Mouse (Mus musculus): Measurements from ENCODE around the gene Adamts16. TPM values are rescaled to one million over a fixed set of nuclear protein-coding genes. Genes with fewer than 3 reads are reported as not detected.

The Adamts16 gene
- polyA plus RNA-seq, 1 experiment: 0.13 TPM

DNA sequence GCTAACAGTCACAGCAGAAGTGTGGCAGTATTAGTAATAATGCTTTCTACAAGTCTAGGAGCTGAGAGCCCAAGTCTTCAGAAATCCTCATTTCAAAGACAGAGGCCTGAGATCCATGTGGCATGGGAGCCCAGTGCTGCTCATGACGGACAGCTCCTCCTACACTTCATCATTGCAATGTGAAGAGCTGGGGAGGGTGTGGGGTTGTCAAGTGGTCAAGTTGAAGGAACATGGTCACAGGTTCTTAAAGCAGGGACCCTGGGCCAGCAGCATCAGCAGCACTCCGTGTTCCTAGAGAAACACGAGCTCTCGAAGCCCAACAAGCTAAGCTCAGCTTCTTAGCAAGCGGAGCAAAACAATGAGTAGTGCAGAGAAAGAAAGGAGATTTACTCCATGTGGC, 155.8 kb downstream of the Adamts16 start:
- 90% methylated on average over 5 of the region's 5 CpGs for WGBS
- H3K36me3 ChIP-seq (ENCODE audit: control insufficient read depth, insufficient read depth, low read length): no peaks in the 10 kb centered on the region
- no peaks in the 10 kb centered on the region for H3K4me1 ChIP-seq (replicated peaks; ENCODE audit: control insufficient read depth, insufficient read depth, low read length)
- TF ChIP-seq CTCF (IDR thresholded peaks at IDR 0.05; ENCODE audit: borderline replicate concordance, control insufficient read depth, extremely low read depth, insufficient read depth, low read length, poor library complexity): no peak
- no peak for TF ChIP-seq POLR2A (IDR thresholded peaks at IDR 0.05; ENCODE audit: control insufficient read depth, extremely low read depth, insufficient read depth, low read length, poor library complexity)
- no peak overlapping the region for H3K4me3 ChIP-seq (ENCODE audit: control insufficient read depth, insufficient read depth, low read length)
- no peak for DNase-seq
- no peak overlapping the region for H3K27ac ChIP-seq (ENCODE audit: control insufficient read depth, insufficient read depth, low read length)
- no peaks in the 10 kb centered on the region for H3K27me3 ChIP-seq (ENCODE audit: control insufficient read depth, insufficient read depth, low read length)

DNA sequence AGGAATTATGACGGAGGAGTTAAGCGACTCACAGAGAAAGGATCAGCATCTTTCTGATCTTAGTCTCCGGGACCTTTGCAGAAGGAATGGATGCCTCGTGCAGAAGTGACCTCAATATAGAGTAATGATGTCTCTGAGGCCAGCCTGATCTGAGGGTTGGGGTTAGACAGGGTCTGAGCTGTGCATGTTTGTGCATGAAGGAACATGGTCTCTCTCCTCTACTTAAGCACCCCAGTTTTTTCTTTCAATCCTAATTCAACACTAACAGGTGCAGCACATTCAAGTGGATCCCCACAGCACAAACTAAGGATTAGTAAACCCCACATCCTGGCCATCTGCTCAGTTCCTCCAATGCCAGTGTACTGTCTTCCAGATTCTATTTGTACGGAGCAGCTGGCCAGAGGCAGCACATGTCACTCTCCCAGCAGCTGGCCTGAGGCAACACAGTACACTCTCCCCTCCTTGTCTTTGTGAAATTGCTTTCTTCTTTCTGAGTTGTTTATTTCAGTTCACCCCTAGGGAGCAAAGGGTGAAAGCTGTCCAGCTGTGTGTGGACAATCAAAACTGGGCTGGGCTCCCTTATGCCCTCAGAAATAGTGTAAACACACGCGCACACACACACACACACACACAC, 156.5 kb downstream of the Adamts16 start:
- Histone ChIP-seq H3K36me3 (ENCODE audit: control insufficient read depth, insufficient read depth, low read length) (no peaks in the 10 kb centered on the region), H3K27ac (ENCODE audit: control insufficient read depth, insufficient read depth, low read length) (no peak overlapping the region), H3K27me3 (ENCODE audit: control insufficient read depth, insufficient read depth, low read length) (no peaks in the 10 kb centered on the region), H3K4me3 (ENCODE audit: control insufficient read depth, insufficient read depth, low read length) (no peak overlapping the region), H3K4me1 (replicated peaks; ENCODE audit: control insufficient read depth, insufficient read depth, low read length) (no peaks in the 10 kb centered on the region)
- WGBS: 91% methylated on average over 7 of the region's 7 CpGs
- no peak for DNase-seq
- TF ChIP-seq CTCF (IDR thresholded peaks at IDR 0.05; ENCODE audit: borderline replicate concordance, control insufficient read depth, extremely low read depth, insufficient read depth, low read length, poor library complexity) (no peak), POLR2A (IDR thresholded peaks at IDR 0.05; ENCODE audit: control insufficient read depth, extremely low read depth, insufficient read depth, low read length, poor library complexity) (no peak)

DNA sequence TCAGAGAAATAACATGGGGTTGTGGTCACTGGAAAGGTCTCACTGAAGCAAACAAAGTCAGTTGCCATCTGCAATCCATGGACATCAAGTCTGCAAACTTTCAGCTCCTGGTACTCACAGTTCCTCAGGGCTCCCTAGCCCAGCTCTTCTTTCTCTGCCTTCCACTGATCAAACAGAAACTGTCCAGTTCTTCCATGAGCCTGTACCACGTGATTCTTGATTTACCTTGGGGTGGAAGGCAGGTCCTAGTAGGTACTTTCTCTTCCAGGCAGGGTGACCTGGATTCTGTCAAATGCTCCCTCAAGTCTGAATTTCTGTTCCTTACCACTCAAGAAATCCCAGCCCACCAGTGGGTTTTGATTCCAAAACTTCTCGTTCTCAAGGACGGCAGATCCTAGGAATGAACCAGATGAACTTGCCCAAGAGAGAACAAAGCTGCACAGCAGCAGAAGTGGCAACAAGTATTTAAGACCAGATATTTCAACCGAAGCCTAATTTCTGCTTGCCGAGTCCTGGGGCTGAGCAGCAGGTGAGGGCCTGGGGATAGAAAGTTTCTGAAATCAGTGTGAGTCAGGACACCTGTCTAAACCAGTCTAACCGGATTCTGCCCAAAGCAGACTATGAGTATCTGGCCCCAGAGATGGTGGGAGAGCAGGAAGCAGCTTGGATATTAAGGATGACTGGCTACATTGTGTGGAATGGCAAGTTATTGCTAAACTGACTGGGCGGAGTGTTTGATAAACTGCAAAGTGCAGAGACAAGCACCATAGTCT, 160.0 kb downstream of the Adamts16 start:
- Histone ChIP-seq H3K36me3 (ENCODE audit: control insufficient read depth, insufficient read depth, low read length) (no peaks in the 10 kb centered on the region), H3K27ac (ENCODE audit: control insufficient read depth, insufficient read depth, low read length) (no peak overlapping the region), H3K4me1 (replicated peaks; ENCODE audit: control insufficient read depth, insufficient read depth, low read length) (no peaks in the 10 kb centered on the region), H3K4me3 (ENCODE audit: control insufficient read depth, insufficient read depth, low read length) (no peak overlapping the region), H3K27me3 (ENCODE audit: control insufficient read depth, insufficient read depth, low read length) (no peaks in the 10 kb centered on the region)
- DNase-seq: no peak
- WGBS: 89% methylated on average over 7 of the region's 7 CpGs
- TF ChIP-seq CTCF (IDR thresholded peaks at IDR 0.05; ENCODE audit: borderline replicate concordance, control insufficient read depth, extremely low read depth, insufficient read depth, low read length, poor library complexity) (no peak), POLR2A (IDR thresholded peaks at IDR 0.05; ENCODE audit: control insufficient read depth, extremely low read depth, insufficient read depth, low read length, poor library complexity) (no peak)

DNA sequence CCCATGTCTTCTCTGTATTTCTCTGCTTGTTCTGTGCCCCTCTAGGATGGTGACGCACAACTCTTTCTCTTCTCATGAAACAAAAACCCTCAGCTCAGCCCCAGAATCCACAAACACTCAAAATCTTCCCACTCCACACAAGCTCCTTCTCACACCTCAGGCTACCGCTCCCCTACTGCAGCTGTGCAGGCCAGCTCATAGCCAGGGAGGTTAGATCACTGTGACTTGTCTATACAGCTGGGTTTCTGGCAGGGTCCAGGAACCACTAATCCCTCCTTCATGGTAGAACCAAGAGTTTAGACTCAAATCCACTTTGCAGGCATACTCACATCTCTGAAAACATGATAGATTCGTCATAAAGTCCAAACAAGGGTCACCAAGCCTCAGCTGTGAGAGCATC, 161.3 kb downstream of the Adamts16 start:
- H3K4me1 ChIP-seq (replicated peaks; ENCODE audit: control insufficient read depth, insufficient read depth, low read length): no peaks in the 10 kb centered on the region
- no peaks in the 10 kb centered on the region for H3K27me3 ChIP-seq (ENCODE audit: control insufficient read depth, insufficient read depth, low read length)
- DNase-seq: no peak
- no peaks in the 10 kb centered on the region for H3K36me3 ChIP-seq (ENCODE audit: control insufficient read depth, insufficient read depth, low read length)
- TF ChIP-seq CTCF (IDR thresholded peaks at IDR 0.05; ENCODE audit: borderline replicate concordance, control insufficient read depth, extremely low read depth, insufficient read depth, low read length, poor library complexity) (no peak), POLR2A (IDR thresholded peaks at IDR 0.05; ENCODE audit: control insufficient read depth, extremely low read depth, insufficient read depth, low read length, poor library complexity) (no peak)
- WGBS: 90% methylated on average over 3 of the region's 3 CpGs
- H3K4me3 ChIP-seq (ENCODE audit: control insufficient read depth, insufficient read depth, low read length): no peak overlapping the region
- no peak overlapping the region for H3K27ac ChIP-seq (ENCODE audit: control insufficient read depth, insufficient read depth, low read length)

Other genes with a start within 250 kb of the Adamts16 start
- 35.7 and 36.7 TPM in 2 replicates for gene Ice1, start 204.2 kb downstream of the Adamts16 start, polyA plus RNA-seq (2012; rRNA removed)

Measured in thymus, adult 2 months (tissue).